Mouse (Mus musculus) forebrain, postnatal 0 days (tissue): ENCODE measurements around the gene Disc1. TPM values are rescaled to one million over a fixed set of nuclear protein-coding genes. Genes with fewer than 3 reads are reported as not detected.

ENCODE experiments used
- ATAC-seq: fragments of 200-750 bp; cut with Nextera tagmentation; 2 replicates; pipeline ENCODE4 v1.8.0; 2017; ENCODE audit warnings: mild to moderate bottlenecking, moderate library complexity
- DNase-seq: peaks from one replicate; pipeline ENCODE4 v3.0.0-alpha.2; 2015
- H3K27ac ChIP-seq: fragments of 300-500 bp; sonication (generic); 2 replicates; pipeline ENCODE4 v1.5.1; 2014; ENCODE audit warnings: low read depth, mild to moderate bottlenecking, antibody characterized with exemption, low read length, moderate library complexity, mixed read lengths
- H3K27me3 ChIP-seq: fragments of 300-500 bp; sonication (generic); 2 replicates; pipeline ENCODE4 v1.6.1; 2014; ENCODE audit warnings: mild to moderate bottlenecking, low read length, mixed read lengths; ENCODE audit not compliant: insufficient read depth
- H3K36me3 ChIP-seq: fragments of 300-500 bp; sonication (generic); 2 replicates; pipeline ENCODE4 v1.6.1; 2014; ENCODE audit warnings: mild to moderate bottlenecking, moderate library complexity; ENCODE audit not compliant: insufficient read depth
- H3K4me1 ChIP-seq: fragments of 300-500 bp; sonication (generic); 2 replicates; pipeline ENCODE4 v1.6.1; 2014; ENCODE audit warnings: antibody characterized with exemption; ENCODE audit not compliant: insufficient read depth
- H3K4me2 ChIP-seq: fragments of 300-500 bp; sonication (generic); 2 replicates; pipeline ENCODE4 v1.6.1; 2014; ENCODE audit warnings: low read depth, mild to moderate bottlenecking, moderate library complexity
- H3K4me3 ChIP-seq: fragments of 300-500 bp; sonication (generic); 2 replicates; pipeline ENCODE4 v1.5.1; 2014; ENCODE audit warnings: low read depth, low read length, mixed read lengths
- H3K9ac ChIP-seq: fragments of 300-500 bp; sonication (generic); 2 replicates; pipeline ENCODE4 v1.6.1; 2014; ENCODE audit warnings: mild to moderate bottlenecking
- H3K9me3 ChIP-seq: fragments of 300-500 bp; sonication (generic); 2 replicates; pipeline ENCODE4 v1.6.1; 2016; ENCODE audit warnings: low read length
- CTCF ChIP-seq: sonication (generic); IDR thresholded peaks from 2 replicates; pipeline ENCODE4 v1.5.1; 2016; ENCODE audit warnings: antibody characterized with exemption, control low read depth, low read depth
- WGBS: fragments of 180-500 bp; shearing (Covaris S2); extraction: QIAGEN DNeasy Blood & Tissue Kit; methylation state at CpG from one replicate; pipeline ENCODE4 v1.1.7; 2014; 5-methylcytosine and 5-hydroxymethylcytosine counted together
- polyA plus RNA-seq: library from polyadenylated mRNA; unstranded; fragments of >200 nt; fragmentation: Nextera tagmentation; extraction: Ambion mirVana; gene quantifications from 2 replicates; pipeline ENCODE4 v1.2.1, GENCODE M21; 2015
- total RNA-seq: library from RNA; depleted of rRNA; stranded (reverse); fragments of >200 nt; gene quantifications from 2 replicates; pipeline ENCODE4 v1.2.3, GENCODE M21; 2014

The Disc1 gene
- total and polyA plus RNA-seq, 2 experiments from 2014 or later: 0.73 to 6.4 TPM

- H3K27me3 ChIP-seq: no peaks in the 10 kb centered on the region
- 20% methylated on average over 2 of the region's 2 CpGs for WGBS
- H3K9ac ChIP-seq: no peak overlapping the region
- H3K9me3 ChIP-seq: no peaks in the 10 kb centered on the region
- H3K27ac ChIP-seq: no peak overlapping the region
- TF ChIP-seq CTCF: peak; percentile 89
- ATAC-seq: peak; percentile 54; the same call in 1 of the 2 replicates
- no peak overlapping the region for H3K4me2 ChIP-seq
- no peaks in the 10 kb centered on the region for H3K36me3 ChIP-seq
- no peak overlapping the region for H3K4me3 ChIP-seq
- no peaks in the 10 kb centered on the region for H3K4me1 ChIP-seq
- DNase-seq: peak; percentile 67
These were observed 62.6 kb downstream of the Disc1 start for GRCm38 (mm10) chr8:125116616-125117015.

GRCm38 (mm10) chr8:125126482-125126881 is 72.5 kb downstream of the Disc1 start:
- 76% methylated on average over 4 of the region's 4 CpGs for WGBS
- no peak for ATAC-seq

GRCm38 (mm10) chr8:125127621-125128020 is 73.6 kb downstream of the Disc1 start:
- Histone ChIP-seq H3K27me3 (no peaks in the 10 kb centered on the region), H3K4me3 (no peak overlapping the region), H3K36me3 (no peaks in the 10 kb centered on the region), H3K27ac (no peak overlapping the region), H3K4me2 (no peak overlapping the region), H3K9me3 (no peaks in the 10 kb centered on the region), H3K9ac (no peak overlapping the region), H3K4me1 (no peaks in the 10 kb centered on the region)
- TF ChIP-seq CTCF: no peak
- ATAC-seq (no peak), DNase-seq (no peak)
- 88% methylated on average over 7 of the region's 7 CpGs for WGBS

More at GRCm38 (mm10) chr8:125126482-125126881, 72.5 kb downstream of the Disc1 start:
- no peaks in the 10 kb centered on the region for H3K9me3 ChIP-seq
- H3K27ac ChIP-seq: no peak overlapping the region
- no peak overlapping the region for H3K4me2 ChIP-seq
- H3K27me3 ChIP-seq: no peaks in the 10 kb centered on the region
- H3K4me1 ChIP-seq: no peaks in the 10 kb centered on the region
- no peak for TF ChIP-seq CTCF
- H3K4me3 ChIP-seq: no peak overlapping the region
- no peak for DNase-seq
- no peak overlapping the region for H3K9ac ChIP-seq
- no peaks in the 10 kb centered on the region for H3K36me3 ChIP-seq

- H3K36me3 ChIP-seq: no peaks in the 10 kb centered on the region
- H3K4me2 ChIP-seq: no peak overlapping the region
- H3K9ac ChIP-seq: no peak overlapping the region
- H3K4me3 ChIP-seq: no peak overlapping the region
- H3K9me3 ChIP-seq: no peaks in the 10 kb centered on the region
- no peaks in the 10 kb centered on the region for H3K4me1 ChIP-seq
- no peak overlapping the region for H3K27ac ChIP-seq
- 19% methylated on average over 6 of the region's 6 CpGs for WGBS
- DNase-seq: peak; percentile 74
- peak; percentile 79 for TF ChIP-seq CTCF
- H3K27me3 ChIP-seq: no peaks in the 10 kb centered on the region
- ATAC-seq: no peak
These were observed 74.3 kb downstream of the Disc1 start for GRCm38 (mm10) chr8:125128305-125128704.

- Histone ChIP-seq H3K4me3 (no peak overlapping the region), H3K9me3 (no peaks in the 10 kb centered on the region), H3K9ac (no peak overlapping the region), H3K27me3 (no peaks in the 10 kb centered on the region), H3K36me3 (no peaks in the 10 kb centered on the region), H3K27ac (no peak overlapping the region), H3K4me2 (no peak overlapping the region), H3K4me1 (no peaks in the 10 kb centered on the region)
- no peak for DNase-seq
- no peak for ATAC-seq
- no peak for TF ChIP-seq CTCF
- 72% methylated on average over 6 of the region's 6 CpGs for WGBS
These were observed 76.8 kb downstream of the Disc1 start for GRCm38 (mm10) chr8:125130835-125131234.

GRCm38 (mm10) chr8:125131265-125131664 is 77.3 kb downstream of the Disc1 start:
- WGBS: 82% methylated on average over 7 of the region's 7 CpGs
- Histone ChIP-seq H3K9ac (no peak overlapping the region), H3K4me3 (no peak overlapping the region), H3K27ac (no peak overlapping the region), H3K36me3 (no peaks in the 10 kb centered on the region), H3K27me3 (no peaks in the 10 kb centered on the region), H3K4me1 (no peaks in the 10 kb centered on the region), H3K4me2 (no peak overlapping the region), H3K9me3 (no peaks in the 10 kb centered on the region)
- DNase-seq (no peak), ATAC-seq (no peak)
- TF ChIP-seq CTCF: no peak

GRCm38 (mm10) chr8:125133685-125134114 is 79.7 kb downstream of the Disc1 start:
- TF ChIP-seq CTCF: no peak
- Histone ChIP-seq H3K4me2 (no peak overlapping the region), H3K36me3 (no peaks in the 10 kb centered on the region), H3K9me3 (no peaks in the 10 kb centered on the region), H3K4me3 (no peak overlapping the region), H3K4me1 (0 out of 2 replicates have a peak, but pooled peaks cover under 1% of the 10 kb centered on the region), H3K27me3 (no peaks in the 10 kb centered on the region), H3K27ac (no peak overlapping the region), H3K9ac (no peak overlapping the region)
- DNase-seq (no peak), ATAC-seq (no peak)
- 64% methylated on average over 11 of the region's 11 CpGs for WGBS
